Mouse (Mus musculus) forebrain, embryonic 11.5 days (tissue): ENCODE measurements at regions not wholly inside any gene's neighbourhood (a gene's known extent, or its start where the extent isn't known, plus 50 kb on each side); places are given as distances from the start of the nearest gene placed in this dataset.

Experiments used
- ATAC-seq: fragments of 200-750 bp; cut with Nextera tagmentation; replicated peaks from 2 replicates; pipeline ENCODE4 v1.8.0; 2017; ENCODE audit warnings: moderate TSS enrichment; ENCODE audit not compliant: low FRiP score
- DNase-seq: peaks from one replicate; pipeline ENCODE4 v3.0.0-alpha.2; 2017; ENCODE audit warnings: low spot score
- H3K27ac ChIP-seq: fragments of 300-500 bp; sonication (generic); 2 replicates; pipeline ENCODE4 v1.5.1; 2014; ENCODE audit warnings: low read depth, low read length
- H3K27me3 ChIP-seq: fragments of 300-500 bp; sonication (generic); 2 replicates; pipeline ENCODE4 v1.6.1; 2014; ENCODE audit warnings: mild to moderate bottlenecking, low read length, mixed read lengths; ENCODE audit not compliant: control insufficient read depth, insufficient read depth
- H3K36me3 ChIP-seq: fragments of 300-500 bp; sonication (generic); 2 replicates; pipeline ENCODE4 v1.6.1; 2014; ENCODE audit warnings: mild to moderate bottlenecking, low read length, moderate library complexity, mixed read lengths; ENCODE audit not compliant: control insufficient read depth, insufficient read depth
- H3K4me1 ChIP-seq: fragments of 300-500 bp; sonication (generic); replicated peaks from 2 replicates; pipeline ENCODE4 v1.6.1; 2014; ENCODE audit warnings: low read length, mixed read lengths; ENCODE audit not compliant: control insufficient read depth, insufficient read depth
- H3K4me2 ChIP-seq: fragments of 300-500 bp; sonication (generic); 2 replicates; pipeline ENCODE4 v1.6.1; 2014; ENCODE audit warnings: low read depth, mild to moderate bottlenecking, low read length, moderate library complexity, mixed read lengths; ENCODE audit not compliant: severe bottlenecking
- H3K4me3 ChIP-seq: fragments of 300-500 bp; sonication (generic); 2 replicates; pipeline ENCODE4 v1.5.1; 2014; ENCODE audit warnings: low read depth, low read length
- H3K9ac ChIP-seq: fragments of 300-500 bp; sonication (generic); 2 replicates; pipeline ENCODE4 v1.6.1; 2014; ENCODE audit warnings: low read length
- H3K9me3 ChIP-seq: fragments of 300-500 bp; sonication (generic); 2 replicates; pipeline ENCODE4 v1.6.1; 2016; ENCODE audit warnings: low read length, mixed read lengths; ENCODE audit not compliant: control insufficient read depth
- WGBS: fragments of 180-500 bp; shearing (Covaris S2); extraction: QIAGEN DNeasy Blood & Tissue Kit; methylation state at CpG from one replicate; pipeline ENCODE4 v1.1.7; 2014; 5-methylcytosine and 5-hydroxymethylcytosine counted together

GRCm38 (mm10) chr13:60455863-60456551 lies 145.7 kb upstream of the Dapk1 start:
- Histone ChIP-seq H3K27ac (no peak overlapping the region), H3K27me3 (no peaks in the 10 kb centered on the region), H3K4me2 (no peak overlapping the region), H3K9me3 (no peaks in the 10 kb centered on the region), H3K4me3 (no peak overlapping the region), H3K9ac (no peak overlapping the region), H3K36me3 (no peaks in the 10 kb centered on the region), H3K4me1 (peaks cover 5% of the 10 kb centered on the region; the same call in 1 of the 2 replicates)
- DNase-seq (no peak), ATAC-seq (no peak)
- 76% methylated on average over 10 of the region's 10 CpGs for WGBS

- ATAC-seq: no peak
- no peaks in the 10 kb centered on the region for H3K36me3 ChIP-seq
- no peak overlapping the region for H3K4me2 ChIP-seq
- WGBS: 94% methylated on average over 10 of the region's 10 CpGs
- no peak overlapping the region for H3K4me3 ChIP-seq
- no peak for DNase-seq
- H3K9me3 ChIP-seq: no peaks in the 10 kb centered on the region
- no peaks in the 10 kb centered on the region for H3K27me3 ChIP-seq
- no peak overlapping the region for H3K27ac ChIP-seq
- H3K4me1 ChIP-seq: peaks cover 5% of the 10 kb centered on the region; the same call in 1 of the 2 replicates
- H3K9ac ChIP-seq: no peak overlapping the region
Observed at GRCm38 (mm10) chr13:60457277-60457676, 144.5 kb upstream of the Dapk1 start.

GRCm38 (mm10) chr13:60459002-60459401 lies 142.7 kb upstream of the Dapk1 start:
- H3K36me3 ChIP-seq: no peaks in the 10 kb centered on the region
- 83% methylated on average over 5 of the region's 5 CpGs for whole genome bisulfite sequencing
- H3K4me1 ChIP-seq: peaks cover 5% of the 10 kb centered on the region; the same call in 1 of the 2 replicates
- H3K27ac ChIP-seq: no peak overlapping the region
- no peaks in the 10 kb centered on the region for H3K9me3 ChIP-seq
- ATAC-seq (no peak), DNase-seq (no peak)
- no peak overlapping the region for H3K9ac ChIP-seq
- no peak overlapping the region for H3K4me2 ChIP-seq
- H3K4me3 ChIP-seq: no peak overlapping the region
- no peaks in the 10 kb centered on the region for H3K27me3 ChIP-seq

GRCm38 (mm10) chr13:60466553-60467313 lies 135.0 kb upstream of the Dapk1 start:
- no peak overlapping the region for H3K27ac ChIP-seq
- 90% methylated on average over 5 of the region's 5 CpGs for WGBS
- H3K4me2 ChIP-seq: no peak overlapping the region

GRCm38 (mm10) chr13:60467821-60468579 lies 133.7 kb upstream of the Dapk1 start:
- no peaks in the 10 kb centered on the region for H3K9me3 ChIP-seq
- H3K4me2 ChIP-seq: no peak overlapping the region
- H3K4me1 ChIP-seq: no peaks in the 10 kb centered on the region
- peak; percentile 75 for DNase-seq
- H3K4me3 ChIP-seq: no peak overlapping the region
- no peak for ATAC-seq
- H3K36me3 ChIP-seq: no peaks in the 10 kb centered on the region
- H3K27me3 ChIP-seq: no peaks in the 10 kb centered on the region
- no peak overlapping the region for H3K9ac ChIP-seq
- no peak overlapping the region for H3K27ac ChIP-seq
- 26% methylated on average over 11 of the region's 11 CpGs for WGBS

More at GRCm38 (mm10) chr13:60466553-60467313, 135.0 kb upstream of the Dapk1 start:
- no peaks in the 10 kb centered on the region for H3K27me3 ChIP-seq
- no peaks in the 10 kb centered on the region for H3K36me3 ChIP-seq
- ATAC-seq (no peak), DNase-seq (no peak)
- no peak overlapping the region for H3K4me3 ChIP-seq
- no peak overlapping the region for H3K9ac ChIP-seq
- no peaks in the 10 kb centered on the region for H3K4me1 ChIP-seq
- H3K9me3 ChIP-seq: no peaks in the 10 kb centered on the region

GRCm38 (mm10) chr13:60470426-60471398 lies 131.0 kb upstream of the Dapk1 start:
- Histone ChIP-seq H3K27me3 (no peaks in the 10 kb centered on the region), H3K4me3 (no peak overlapping the region), H3K4me1 (no peaks in the 10 kb centered on the region), H3K27ac (no peak overlapping the region), H3K36me3 (no peaks in the 10 kb centered on the region), H3K9me3 (no peaks in the 10 kb centered on the region), H3K4me2 (no peak overlapping the region), H3K9ac (no peak overlapping the region)
- WGBS: 74% methylated on average over 17 of the region's 17 CpGs
- no peak for ATAC-seq
- DNase-seq: no peak

- ATAC-seq: no peak
- no peaks in the 10 kb centered on the region for H3K27me3 ChIP-seq
Observed at GRCm38 (mm10) chr13:60471602-60472001, 130.1 kb upstream of the Dapk1 start.

GRCm38 (mm10) chr13:60476366-60476765 lies 125.4 kb upstream of the Dapk1 start:
- no peaks in the 10 kb centered on the region for H3K36me3 ChIP-seq

More at GRCm38 (mm10) chr13:60471602-60472001, 130.1 kb upstream of the Dapk1 start:
- Histone ChIP-seq H3K4me3 (no peak overlapping the region), H3K4me1 (no peaks in the 10 kb centered on the region), H3K9ac (no peak overlapping the region), H3K36me3 (no peaks in the 10 kb centered on the region), H3K4me2 (no peak overlapping the region), H3K9me3 (no peaks in the 10 kb centered on the region), H3K27ac (no peak overlapping the region)
- WGBS: 77% methylated on average over 5 of the region's 5 CpGs
- DNase-seq: no peak

More at GRCm38 (mm10) chr13:60476366-60476765, 125.4 kb upstream of the Dapk1 start:
- no peak overlapping the region for H3K4me2 ChIP-seq
- peaks cover 16% of the 10 kb centered on the region for H3K4me1 ChIP-seq
- no peak overlapping the region for H3K9ac ChIP-seq
- ATAC-seq (no peak), DNase-seq (no peak)
- no peak overlapping the region for H3K27ac ChIP-seq
- no peak overlapping the region for H3K4me3 ChIP-seq
- 97% methylated on average over 2 of the region's 2 CpGs for WGBS
- H3K27me3 ChIP-seq: peaks cover 6% of the 10 kb centered on the region; the same call in 1 of the 2 replicates
- H3K9me3 ChIP-seq: no peaks in the 10 kb centered on the region
